Mouse (Mus musculus): Measurements from ENCODE around the gene Rhot1.

GRCm38 (mm10) chr11:80287150-80287549 lies 78.3 kb downstream of the Rhot1 start:
- peak; percentile 84; the same call in 1 of the 2 replicates for TF ChIP-seq CTCF (IDR thresholded peaks at IDR 0.05; ENCODE audit: extremely low read depth, insufficient read depth, insufficient read length, insufficient replicate concordance)
- TF ChIP-seq POLR2A (IDR thresholded peaks at IDR 0.05; ENCODE audit: low read depth, low read length): no peak

Measured in spleen, adult 2 months (tissue).